Mouse (Mus musculus) forebrain, embryonic 14.5 days (tissue): ENCODE results near the gene Nudt3. TPM values are rescaled to one million over a fixed set of nuclear protein-coding genes. Genes with fewer than 3 reads are reported as not detected.

ENCODE experiments used
- ATAC-seq: fragments of 200-750 bp; cut with Nextera tagmentation; 2 replicates; pipeline ENCODE4 v1.8.0; 2017; ENCODE audit warnings: mild to moderate bottlenecking, moderate library complexity
- DNase-seq: peaks from one replicate; pipeline ENCODE4 v3.0.0-alpha.2; 2015; ENCODE audit warnings: low spot score
- H3K27ac ChIP-seq: fragments of 300-500 bp; sonication (generic); 2 replicates; pipeline ENCODE4 v1.5.1; 2014; ENCODE audit warnings: low read depth, mild to moderate bottlenecking, control low read depth, low read length, moderate library complexity
- H3K27me3 ChIP-seq: fragments of 300-500 bp; sonication (generic); replicated peaks from 2 replicates; pipeline ENCODE4 v1.6.1; 2014; ENCODE audit warnings: low read length, control low read depth, mixed read lengths; ENCODE audit not compliant: control insufficient read depth, insufficient read depth
- H3K36me3 ChIP-seq: fragments of 300-500 bp; sonication (generic); 2 replicates; pipeline ENCODE4 v1.6.1; 2014; ENCODE audit warnings: low read length, control low read depth; ENCODE audit not compliant: control insufficient read depth, insufficient read depth
- H3K4me1 ChIP-seq: fragments of 300-500 bp; sonication (generic); 2 replicates; pipeline ENCODE4 v1.6.1; 2014; ENCODE audit warnings: antibody characterized with exemption, low read length, control low read depth; ENCODE audit not compliant: control insufficient read depth, insufficient read depth
- H3K4me2 ChIP-seq: fragments of 300-500 bp; sonication (generic); 2 replicates; pipeline ENCODE4 v1.6.1; 2014; ENCODE audit warnings: mild to moderate bottlenecking, control low read depth, low read length
- H3K4me3 ChIP-seq: fragments of 300-500 bp; sonication (generic); 2 replicates; pipeline ENCODE4 v1.5.1; 2014; ENCODE audit warnings: low read depth, low read length, control low read depth
- H3K9ac ChIP-seq: fragments of 300-500 bp; sonication (generic); 2 replicates; pipeline ENCODE4 v1.6.1; 2014; ENCODE audit warnings: mild to moderate bottlenecking, low read length, control low read depth, moderate library complexity
- H3K9me3 ChIP-seq: fragments of 300-500 bp; sonication (generic); replicated peaks from 2 replicates; pipeline ENCODE4 v1.6.1; 2016; ENCODE audit warnings: low read length, control low read depth, mixed read lengths; ENCODE audit not compliant: control insufficient read depth
- WGBS: fragments of 180-500 bp; shearing (Covaris S2); extraction: QIAGEN DNeasy Blood & Tissue Kit; methylation state at CpG from one replicate; pipeline ENCODE4 v1.1.7; 2014; 5-methylcytosine and 5-hydroxymethylcytosine counted together
- polyA plus RNA-seq: library from polyadenylated mRNA; unstranded; fragments of >200 nt; fragmentation: Nextera tagmentation; extraction: Ambion mirVana; gene quantifications from 2 replicates; pipeline ENCODE4 v1.2.1, GENCODE M21; 2014

Gene Nudt3
- polyA plus RNA-seq, 1 experiment from 2014 or later, result 175 TPM

DNA sequence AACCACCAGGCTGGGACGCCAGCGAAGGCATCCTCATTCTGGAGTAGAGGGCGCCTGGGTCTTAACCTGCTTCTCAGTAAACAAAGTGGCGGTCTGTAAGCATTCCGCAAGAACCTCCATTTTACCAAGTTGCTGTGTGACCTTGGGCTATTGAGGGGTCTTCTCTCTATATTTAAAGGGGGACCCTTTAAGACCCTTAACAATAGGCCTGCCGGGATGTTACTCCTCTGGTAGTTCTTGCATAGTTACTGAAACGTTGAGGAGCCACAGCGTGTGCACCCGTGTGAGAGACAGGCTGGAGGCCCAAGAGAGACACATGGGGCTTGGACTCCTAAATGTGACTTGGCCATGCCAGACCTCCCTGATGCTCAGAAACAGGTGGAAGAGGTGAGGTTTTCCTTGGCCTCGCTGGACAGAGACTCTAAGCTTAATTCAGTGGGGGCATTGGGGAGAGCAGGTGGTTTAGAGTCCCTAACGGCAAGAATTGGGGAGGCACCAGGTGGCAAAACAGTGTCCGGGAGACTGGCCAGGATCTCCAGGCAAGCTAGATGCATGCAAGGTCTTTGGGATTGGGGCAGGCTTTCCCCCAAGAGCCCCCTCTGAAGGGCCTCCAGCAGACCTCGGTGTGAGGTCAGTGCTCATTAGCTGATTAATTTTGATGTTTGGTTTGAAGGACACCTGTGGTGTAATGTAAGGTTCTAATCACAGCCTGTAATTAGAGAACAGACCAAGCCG, 65.2 kb downstream of the Nudt3 start:
- Histone ChIP-seq H3K36me3 (peaks cover 14% of the 10 kb centered on the region; the same call in 1 of the 2 replicates), H3K4me1 (peaks cover 18% of the 10 kb centered on the region), H3K27me3 (no peaks in the 10 kb centered on the region), H3K27ac (peak overlapping the region; percentile 94), H3K4me2 (peak overlapping the region; percentile 90), H3K4me3 (peak overlapping the region; percentile 81), H3K9me3 (no peaks in the 10 kb centered on the region), H3K9ac (peak overlapping the region; percentile 91)
- peak; percentile 78 for DNase-seq
- ATAC-seq, result no peak
- WGBS, result 2% methylated on average over 14 of the region's 14 CpGs

DNA sequence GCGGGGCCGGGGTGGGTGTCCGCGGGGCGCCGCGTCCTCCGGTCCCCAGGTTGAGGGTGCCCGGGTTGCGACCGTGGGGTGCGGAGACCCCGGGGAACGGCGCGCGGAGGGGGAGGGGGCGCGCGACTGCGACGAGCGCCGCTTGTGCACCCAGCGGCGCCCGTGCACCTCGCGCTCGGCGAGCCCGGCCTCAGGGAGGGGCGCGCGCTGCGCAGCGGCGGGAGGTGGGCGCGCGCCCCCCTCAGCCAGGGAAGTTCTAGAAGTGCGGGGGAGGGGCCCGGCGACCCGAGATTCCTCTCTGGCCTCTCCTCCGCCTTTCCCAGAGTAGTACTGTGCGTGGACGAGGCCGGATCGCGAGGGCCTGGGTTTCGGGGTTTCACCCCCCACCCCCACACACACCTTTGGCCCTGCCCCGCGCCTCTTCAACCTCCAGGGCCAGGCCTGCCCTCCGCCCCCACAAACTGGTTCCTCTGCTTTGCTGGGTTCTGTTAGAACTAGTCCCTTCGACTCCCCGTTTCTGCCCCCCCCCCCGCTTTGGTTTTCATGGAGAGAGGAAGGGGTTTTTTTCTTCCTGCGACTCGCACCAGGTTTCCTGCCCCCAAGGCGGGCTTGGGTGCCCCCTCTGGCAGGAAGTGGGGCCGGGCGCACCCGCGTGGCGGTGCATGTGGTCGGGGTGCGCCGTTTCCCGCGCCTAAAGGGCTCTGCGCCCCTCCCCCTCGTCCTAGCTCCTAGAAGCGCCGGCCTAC, 65.9 kb downstream of the Nudt3 start:
- Histone ChIP-seq H3K9ac (peak overlapping the region; percentile 91), H3K27me3 (no peaks in the 10 kb centered on the region), H3K36me3 (peaks cover 14% of the 10 kb centered on the region; the same call in 1 of the 2 replicates), H3K9me3 (no peaks in the 10 kb centered on the region), H3K27ac (peak overlapping the region; percentile 94), H3K4me1 (peaks cover 18% of the 10 kb centered on the region), H3K4me2 (peak overlapping the region; percentile 90), H3K4me3 (peak overlapping the region; percentile 81)
- WGBS, result under 1% methylated on average over 37 of the region's 75 CpGs
- DNase-seq (peak; percentile 74), ATAC-seq (peak; percentile 50)

DNA sequence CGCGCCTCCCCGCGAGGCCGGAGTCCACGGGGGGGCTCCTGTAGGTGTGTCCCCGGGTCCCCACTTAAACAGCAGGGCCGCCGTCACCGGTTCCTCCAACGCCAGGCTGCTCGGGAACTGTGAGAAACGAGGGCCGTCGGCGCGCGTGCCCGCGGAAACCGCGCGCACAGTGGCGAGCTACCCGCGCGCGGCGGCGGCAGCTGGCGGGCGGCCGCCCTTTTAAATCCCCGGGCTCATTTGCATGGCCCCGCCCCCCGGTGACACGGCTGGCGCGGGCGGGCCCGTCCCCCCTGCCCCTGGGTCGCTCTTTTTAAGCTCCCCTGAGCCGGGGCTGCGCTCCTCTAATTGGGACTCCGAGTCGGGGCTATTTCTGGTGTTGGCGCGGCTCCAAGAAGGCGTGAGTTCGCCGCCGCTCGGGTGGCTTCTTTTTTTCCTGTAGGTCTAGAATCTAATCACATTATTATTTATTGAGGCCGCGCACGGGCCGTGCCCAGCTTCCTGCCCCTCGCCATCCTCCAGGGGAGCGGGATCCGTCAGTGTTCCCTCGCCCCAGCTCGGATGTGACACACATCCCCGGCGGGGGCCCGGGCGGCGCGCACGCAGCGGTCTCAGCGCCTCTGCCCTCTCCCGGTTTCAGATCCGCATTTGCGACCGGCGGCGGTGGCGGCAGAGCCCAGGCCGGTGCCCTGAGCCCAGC, 66.8 kb downstream of the Nudt3 start, which contains the start of gene Hmga1:
Hmga1 (plus strand) TSS at position 183 of the 697 bp plus-strand sequence.
- WGBS, result under 1% methylated on average over 79 of the region's 79 CpGs
- peak; percentile 79 for ATAC-seq

DNA sequence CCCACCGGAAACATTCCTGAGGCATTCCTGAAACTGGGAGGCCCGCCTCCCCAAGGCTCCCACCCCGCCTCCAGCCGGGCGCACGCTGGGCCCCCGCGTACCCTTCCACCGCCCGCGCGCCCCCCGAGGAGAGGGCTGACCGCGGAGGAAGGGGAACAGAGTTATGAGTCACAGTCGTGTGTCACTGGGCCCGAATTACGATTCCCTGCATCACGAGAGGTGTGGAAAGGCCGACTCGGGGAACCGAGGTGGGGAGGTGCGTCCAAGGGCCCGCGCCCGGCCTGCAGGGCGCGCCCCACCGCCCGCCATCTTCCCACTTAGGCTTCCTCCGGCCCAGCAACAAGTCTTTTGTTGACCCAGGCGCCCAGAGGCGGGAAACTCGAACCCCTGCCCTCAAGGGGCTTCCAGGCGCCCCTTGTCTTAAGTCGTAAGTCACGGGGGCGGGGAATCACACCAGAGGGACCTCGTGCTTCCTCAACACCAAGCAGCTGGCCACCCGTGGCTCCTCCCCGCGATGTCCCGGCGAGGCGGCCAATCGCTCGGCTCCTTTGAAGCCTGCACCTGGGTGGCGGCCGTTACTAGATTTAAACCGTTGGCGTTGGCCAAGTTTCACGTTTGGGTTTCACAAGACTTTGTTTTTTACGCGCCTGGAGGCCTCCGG, 67.7 kb downstream of the Nudt3 start:
- peak; percentile 19; the same call in 1 of the 2 replicates for ATAC-seq

More for the DNA sequence above, 66.8 kb downstream of the Nudt3 start, which contains the start of gene Hmga1:
- H3K27me3 ChIP-seq, result no peaks in the 10 kb centered on the region
- peaks cover 18% of the 10 kb centered on the region for H3K4me1 ChIP-seq
- DNase-seq, result peak; percentile 94
- H3K9ac ChIP-seq, result peak within 1 kb of the TSS; percentile 91
- no peaks in the 10 kb centered on the region for H3K9me3 ChIP-seq
- peaks cover 10% of the 10 kb centered on the region; the same call in 1 of the 2 replicates for H3K36me3 ChIP-seq
- peak within 1 kb of the TSS; percentile 81 for H3K4me3 ChIP-seq
- H3K27ac ChIP-seq, result peak within 1 kb of the TSS; percentile 94
- H3K4me2 ChIP-seq, result peak within 1 kb of the TSS; percentile 90

DNA sequence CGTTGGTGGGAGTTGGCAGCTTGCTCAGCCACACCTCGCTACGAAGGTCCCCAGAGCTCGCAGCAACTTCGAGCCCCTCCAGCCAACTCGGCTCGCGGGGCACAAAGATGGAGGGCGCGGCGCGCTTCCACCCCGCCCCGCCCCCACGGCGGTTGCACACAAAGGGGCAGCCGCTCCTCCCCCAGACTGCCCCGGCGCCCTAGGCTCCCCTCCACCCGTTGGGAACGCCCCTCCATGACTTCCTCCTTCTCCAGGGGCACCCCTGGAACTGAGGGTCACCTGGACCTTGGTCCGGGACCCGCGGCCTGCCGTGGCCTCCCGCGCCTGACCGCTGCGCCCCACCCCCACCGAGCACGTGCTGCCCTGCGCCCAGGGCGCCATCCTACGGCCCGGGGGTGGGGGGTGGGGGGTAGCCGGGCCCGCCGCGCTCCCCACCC, 68.2 kb downstream of the Nudt3 start:
- DNase-seq, result peak; percentile 62
- H3K4me3 ChIP-seq, result peak overlapping the region; percentile 81
- H3K27ac ChIP-seq, result peak overlapping the region; percentile 94; the same call in 1 of the 2 replicates
- 4% methylated on average over 21 of the region's 39 CpGs for WGBS
- H3K9me3 ChIP-seq, result no peaks in the 10 kb centered on the region
- peaks cover 18% of the 10 kb centered on the region for H3K4me1 ChIP-seq
- peak overlapping the region; percentile 90 for H3K4me2 ChIP-seq
- no peaks in the 10 kb centered on the region for H3K27me3 ChIP-seq
- peak overlapping the region; percentile 51 for H3K9ac ChIP-seq
- 0 out of 2 replicates have a peak, but pooled peaks cover 3% of the 10 kb centered on the region for H3K36me3 ChIP-seq
- ATAC-seq, result peak; percentile 6; the same call in 1 of the 2 replicates

More for the DNA sequence above, 67.7 kb downstream of the Nudt3 start:
- Histone ChIP-seq H3K4me1 (peaks cover 18% of the 10 kb centered on the region), H3K4me3 (peak overlapping the region; percentile 81), H3K9ac (peak overlapping the region; percentile 91), H3K4me2 (peak overlapping the region; percentile 90), H3K36me3 (0 out of 2 replicates have a peak, but pooled peaks cover 3% of the 10 kb centered on the region), H3K27ac (peak overlapping the region; percentile 94), H3K9me3 (no peaks in the 10 kb centered on the region), H3K27me3 (no peaks in the 10 kb centered on the region)
- WGBS, result 1% methylated on average over 54 of the region's 55 CpGs
- peak; percentile 67 for DNase-seq

DNA sequence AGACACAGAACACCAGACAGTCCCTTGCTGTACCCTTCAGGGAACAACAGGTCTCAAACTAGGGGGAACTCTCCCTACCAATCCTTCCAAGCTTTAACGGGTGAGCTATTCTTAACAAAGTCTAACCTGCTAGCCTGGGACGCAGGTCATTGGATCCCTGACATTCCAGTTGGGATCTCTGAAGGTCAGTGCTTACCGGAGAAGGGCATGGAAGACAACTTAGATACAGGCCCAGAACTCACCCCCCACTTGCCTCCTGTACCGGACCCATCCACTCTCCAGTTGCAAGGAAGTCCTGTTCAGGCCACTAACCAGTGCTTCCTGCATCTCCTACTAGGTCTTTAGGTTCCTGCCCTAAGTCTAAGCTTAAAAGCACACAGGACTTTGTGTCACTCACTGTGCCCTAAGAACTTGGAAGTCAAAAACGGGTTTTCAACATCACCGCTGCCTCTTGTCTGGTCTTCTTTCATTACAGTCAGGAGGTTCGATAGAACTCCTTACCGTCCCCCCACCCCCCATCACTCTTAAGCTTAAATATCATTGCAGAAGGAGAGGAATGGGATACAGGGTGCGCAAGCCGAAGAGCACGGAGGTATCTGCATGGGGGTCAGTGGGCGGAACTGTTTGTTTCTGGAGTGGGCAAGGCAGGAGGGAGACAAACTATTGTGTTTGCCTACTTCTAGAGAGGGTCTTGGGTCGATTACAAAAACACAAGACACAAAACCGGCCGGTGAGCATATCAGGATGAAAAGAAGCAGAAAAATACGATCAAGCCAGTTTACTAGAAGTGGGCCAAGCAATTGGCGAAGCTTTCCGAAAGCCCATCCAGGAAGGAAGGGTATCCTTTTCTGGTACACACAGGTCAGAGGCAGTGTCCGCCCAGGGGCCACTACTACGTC, 69.0 kb downstream of the Nudt3 start:
- no peak for DNase-seq

DNA sequence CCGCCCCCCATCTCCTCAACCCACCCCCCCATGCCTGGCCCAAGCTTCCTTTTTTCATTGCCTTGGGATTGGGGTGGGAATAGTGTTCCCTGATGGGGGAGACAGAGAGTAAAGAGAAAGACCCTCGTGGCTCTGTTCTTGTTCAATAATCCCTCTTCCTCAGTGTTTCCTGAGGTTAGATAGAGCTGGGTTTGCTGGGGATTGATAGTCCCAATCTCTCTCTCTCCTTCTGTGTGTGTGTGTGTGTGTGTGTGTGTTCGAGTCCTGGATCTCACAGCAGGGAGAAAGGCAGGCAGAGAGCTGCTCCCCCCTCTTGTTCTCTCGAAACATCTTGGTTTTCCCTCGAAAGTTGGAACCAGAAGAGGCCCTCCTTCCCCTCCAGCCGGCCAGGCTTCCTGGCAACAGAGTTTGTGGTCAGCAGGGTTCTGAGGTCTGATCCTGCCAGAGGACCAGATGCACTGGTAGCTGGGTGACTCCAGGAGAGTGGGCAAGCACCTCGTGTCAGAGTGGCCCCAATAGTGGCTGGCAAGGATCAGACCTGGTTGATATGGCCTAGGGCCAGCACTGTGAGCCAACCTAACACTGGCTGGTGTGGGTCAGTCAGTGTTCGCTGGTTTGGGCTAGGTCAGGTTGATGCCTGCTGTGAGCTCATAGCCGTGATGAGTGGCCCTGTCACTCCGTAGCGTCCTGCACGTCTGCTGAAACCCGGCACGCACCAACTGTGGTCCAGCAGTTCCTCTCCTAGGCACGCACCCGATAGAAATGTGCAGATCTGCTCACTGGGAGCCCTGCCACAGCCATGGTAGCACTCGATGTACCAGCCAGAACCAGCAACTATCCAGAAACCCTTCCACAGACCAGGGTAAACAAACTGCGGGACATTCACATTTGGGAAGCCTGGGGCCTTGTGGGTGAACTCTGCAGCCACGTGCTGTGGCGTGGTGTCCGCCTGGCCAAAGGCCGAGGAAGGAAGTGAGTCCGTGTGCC, 70.8 kb downstream of the Nudt3 start:
- no peak for DNase-seq
- no peak overlapping the region for H3K27ac ChIP-seq
- no peaks in the 10 kb centered on the region for H3K9me3 ChIP-seq
- H3K36me3 ChIP-seq, result no peaks in the 10 kb centered on the region
- 81% methylated on average over 23 of the region's 23 CpGs for WGBS
- H3K4me3 ChIP-seq, result no peak overlapping the region
- no peak for ATAC-seq
- no peaks in the 10 kb centered on the region for H3K27me3 ChIP-seq
- no peak overlapping the region for H3K4me2 ChIP-seq
- no peak overlapping the region for H3K9ac ChIP-seq
- peaks cover 10% of the 10 kb centered on the region for H3K4me1 ChIP-seq

More for the DNA sequence above, 69.0 kb downstream of the Nudt3 start:
- 0 out of 2 replicates have a peak overlapping the region, but pooled peaks have one; percentile 94 for H3K27ac ChIP-seq
- H3K9me3 ChIP-seq, result no peaks in the 10 kb centered on the region
- 45% methylated on average over 20 of the region's 20 CpGs for WGBS
- ATAC-seq, result no peak
- no peaks in the 10 kb centered on the region for H3K27me3 ChIP-seq
- H3K36me3 ChIP-seq, result no peaks in the 10 kb centered on the region
- H3K4me3 ChIP-seq, result 0 out of 2 replicates have a peak overlapping the region, but pooled peaks have one; percentile 81
- H3K9ac ChIP-seq, result peak overlapping the region; percentile 51; the same call in 1 of the 2 replicates
- peaks cover 18% of the 10 kb centered on the region for H3K4me1 ChIP-seq
- peak overlapping the region; percentile 90 for H3K4me2 ChIP-seq
